Mouse (Mus musculus) MEL (cell line): ENCODE data around the gene Hcfc2. TPM values are rescaled to one million over a fixed set of nuclear protein-coding genes. Genes with fewer than 3 reads are reported as not detected.

Source experiments
- DNase-seq: peaks from one replicate; pipeline ENCODE4 v3.0.0; 2011; ENCODE audit warnings: low read depth, low spot score
- H3K27ac ChIP-seq: 2 replicates; pipeline ENCODE4 v1.5.1; 2012; ENCODE audit warnings: low read depth, mild to moderate bottlenecking, control low read depth, low read length, moderate library complexity; ENCODE audit not compliant: control insufficient read depth
- H3K27me3 ChIP-seq, 2 experiments: fragments of 150-350 bp in 1 of 2; sonication (generic) in 1 of 2; 2 replicates each; pipeline ENCODE4 v1.6.1; 2012; ENCODE audit warnings: low read length in 2 of 2, mild to moderate bottlenecking in 2 of 2, improper control_type of control experiment in 1 of 2, moderate library complexity in 1 of 2; ENCODE audit not compliant: insufficient read depth in 2 of 2, control insufficient read depth in 1 of 2
- H3K36me3 ChIP-seq, 2 experiments: 2 replicates each; pipeline ENCODE4 v1.6.1; 2012 to 2014; ENCODE audit warnings: low read length in 2 of 2, improper control_type of control experiment in 1 of 2, inconsistent platforms in 1 of 2, mild to moderate bottlenecking in 1 of 2; ENCODE audit not compliant: insufficient read depth in 2 of 2, control insufficient read depth in 1 of 2
- H3K4me1 ChIP-seq, 2 experiments: fragments of 150-350 bp in 1 of 2; sonication (generic) in 1 of 2; 2 replicates each; pipeline ENCODE4 v1.6.1; 2012; ENCODE audit warnings: low read length in 2 of 2, improper control_type of control experiment in 1 of 2, mild to moderate bottlenecking in 1 of 2; ENCODE audit not compliant: insufficient read depth in 2 of 2, control insufficient read depth in 1 of 2
- H3K4me3 ChIP-seq, 2 experiments: fragments of 150-350 bp in 1 of 2; sonication (generic) in 1 of 2; 2 replicates each; pipeline ENCODE4 v1.5.1; 2012; ENCODE audit warnings: low read depth in 2 of 2, low read length in 2 of 2, mild to moderate bottlenecking in 2 of 2, moderate library complexity in 2 of 2, control low read depth in 1 of 2, improper control_type of control experiment in 1 of 2; ENCODE audit not compliant: control insufficient read depth in 1 of 2, insufficient read depth in 1 of 2
- H3K79me2 ChIP-seq: 2 replicates; pipeline ENCODE4 v1.6.1; 2012; ENCODE audit warnings: mild to moderate bottlenecking, low read length, moderate library complexity; ENCODE audit not compliant: control insufficient read depth, poor library complexity, insufficient read depth
- H3K9ac ChIP-seq: 2 replicates; pipeline ENCODE4 v1.6.1; 2012; ENCODE audit warnings: low read depth, mild to moderate bottlenecking, control low read depth, low read length, moderate library complexity; ENCODE audit not compliant: control insufficient read depth, poor library complexity, severe bottlenecking
- H3K9me3 ChIP-seq: fragments of 150-350 bp; sonication (generic); replicated peaks from 2 replicates; pipeline ENCODE4 v1.6.1; 2012; ENCODE audit warnings: mild to moderate bottlenecking, low read length, improper control_type of control experiment, moderate library complexity; ENCODE audit not compliant: insufficient read depth
- BHLHE40 ChIP-seq: IDR thresholded peaks from 2 replicates; pipeline ENCODE4 v1.6.1; 2012; ENCODE audit warnings: low read depth, mild to moderate bottlenecking, inconsistent platforms, low read length, improper control_type of control experiment, borderline replicate concordance
- CHD1 ChIP-seq: IDR thresholded peaks from 2 replicates; pipeline ENCODE4 v1.6.1; 2012; ENCODE audit warnings: low read depth, mild to moderate bottlenecking, inconsistent platforms, low read length, improper control_type of control experiment
- E2F4 ChIP-seq: IDR thresholded peaks from 2 replicates; pipeline ENCODE4 v1.6.1; 2011; ENCODE audit warnings: low read depth, low read length, improper control_type of control experiment, borderline replicate concordance
- ELF1 ChIP-seq: IDR thresholded peaks from 2 replicates; pipeline ENCODE4 v1.6.1; 2014; ENCODE audit warnings: low read depth, mild to moderate bottlenecking, inconsistent platforms, low read length, improper control_type of control experiment, moderate library complexity
- EP300 ChIP-seq, 2 experiments: IDR thresholded peaks; 2 replicates each; pipeline ENCODE4 v1.6.1; 2011; ENCODE audit warnings: improper control_type of control experiment in 2 of 2, low read length in 2 of 2, low read depth in 1 of 2, mild to moderate bottlenecking in 1 of 2
- GATA1 ChIP-seq: IDR thresholded peaks from 2 replicates; pipeline ENCODE4 v1.6.1; 2011; ENCODE audit warnings: low read depth, low read length, improper control_type of control experiment
- HCFC1 ChIP-seq: IDR thresholded peaks from 2 replicates; pipeline ENCODE4 v1.6.1; 2012; ENCODE audit warnings: low read depth, mild to moderate bottlenecking, inconsistent platforms, low read length, improper control_type of control experiment, moderate library complexity
- JUND ChIP-seq: IDR thresholded peaks from 2 replicates; pipeline ENCODE4 v1.6.1; 2011; ENCODE audit warnings: low read depth, mild to moderate bottlenecking, improper control_type of control experiment, low read length
- KAT2A ChIP-seq: conservative IDR thresholded peaks from 2 replicates; pipeline ENCODE4 v1.6.1; 2012; ENCODE audit warnings: low read depth, low read length, improper control_type of control experiment, inconsistent platforms
- MAFK ChIP-seq: IDR thresholded peaks from 2 replicates; pipeline ENCODE4 v1.6.1; 2011; ENCODE audit warnings: low read depth, mild to moderate bottlenecking, low read length, improper control_type of control experiment, borderline replicate concordance
- MAX ChIP-seq: IDR thresholded peaks from 2 replicates; pipeline ENCODE4 v1.6.1; 2011; ENCODE audit warnings: low read length, improper control_type of control experiment
- MAZ ChIP-seq: IDR thresholded peaks from 2 replicates; pipeline ENCODE4 v1.6.1; 2012; ENCODE audit warnings: low read depth, mild to moderate bottlenecking, inconsistent platforms, low read length, improper control_type of control experiment
- MEF2A ChIP-seq: IDR thresholded peaks from 2 replicates; pipeline ENCODE4 v1.6.1; 2014; ENCODE audit warnings: low read depth, mild to moderate bottlenecking, inconsistent platforms, low read length, improper control_type of control experiment; ENCODE audit not compliant: poor library complexity, insufficient replicate concordance, severe bottlenecking; ENCODE audit errors: extremely low read depth
- MXI1 ChIP-seq: IDR thresholded peaks from 2 replicates; pipeline ENCODE4 v1.6.1; 2011; ENCODE audit warnings: mild to moderate bottlenecking, low read depth, low read length, improper control_type of control experiment
- MYC ChIP-seq: IDR thresholded peaks from 2 replicates; pipeline ENCODE4 v1.6.1; 2011; ENCODE audit warnings: low read depth, mild to moderate bottlenecking, low read length, improper control_type of control experiment, moderate library complexity
- NELFE ChIP-seq: IDR thresholded peaks from 2 replicates; pipeline ENCODE4 v1.6.1; 2011; ENCODE audit warnings: low read depth, low read length, improper control_type of control experiment
- NRF1 ChIP-seq: IDR thresholded peaks from 2 replicates; pipeline ENCODE4 v1.6.1; 2014; ENCODE audit warnings: low read depth, mild to moderate bottlenecking, inconsistent platforms, low read length, improper control_type of control experiment, moderate library complexity; ENCODE audit not compliant: poor library complexity, insufficient read depth, severe bottlenecking
- POLR2AphosphoS5 ChIP-seq: IDR thresholded peaks from 2 replicates; pipeline ENCODE4 v1.6.1; 2012; ENCODE audit warnings: low read depth, borderline replicate concordance, mild to moderate bottlenecking, inconsistent platforms, low read length, moderate library complexity, mixed read lengths
- RCOR1 ChIP-seq: IDR thresholded peaks from 2 replicates; pipeline ENCODE4 v1.6.1; 2012; ENCODE audit warnings: low read depth, mild to moderate bottlenecking, inconsistent platforms, low read length, improper control_type of control experiment
- SIN3A ChIP-seq: IDR thresholded peaks from 2 replicates; pipeline ENCODE4 v1.6.1; 2012; ENCODE audit warnings: low read length, improper control_type of control experiment, inconsistent platforms
- SMC3 ChIP-seq: IDR thresholded peaks from 2 replicates; pipeline ENCODE4 v1.6.1; 2011; ENCODE audit warnings: low read depth, low read length, improper control_type of control experiment
- TAL1 ChIP-seq: IDR thresholded peaks from 2 replicates; pipeline ENCODE4 v1.6.1; 2012; ENCODE audit warnings: mild to moderate bottlenecking, inconsistent platforms, low read length, moderate library complexity, mixed read lengths
- TCF12 ChIP-seq: IDR thresholded peaks from 2 replicates; pipeline ENCODE4 v1.6.1; 2014; ENCODE audit warnings: low read depth, mild to moderate bottlenecking, inconsistent platforms, low read length, improper control_type of control experiment, moderate library complexity
- USF1 ChIP-seq: IDR thresholded peaks from 2 replicates; pipeline ENCODE4 v1.6.1; 2014; ENCODE audit warnings: low read depth, mild to moderate bottlenecking, inconsistent platforms, low read length, improper control_type of control experiment, moderate library complexity
- ZKSCAN1 ChIP-seq: IDR thresholded peaks from 2 replicates; pipeline ENCODE4 v1.6.1; 2012; ENCODE audit warnings: low read depth, mild to moderate bottlenecking, inconsistent platforms, low read length, improper control_type of control experiment, moderate library complexity
- ZMIZ1 ChIP-seq: IDR thresholded peaks from 2 replicates; pipeline ENCODE4 v1.6.1; 2012; ENCODE audit warnings: low read depth, mild to moderate bottlenecking, inconsistent platforms, low read length, improper control_type of control experiment, moderate library complexity
- ZNF384 ChIP-seq: IDR thresholded peaks from 2 replicates; pipeline ENCODE4 v1.6.1; 2012; ENCODE audit warnings: low read depth, mild to moderate bottlenecking, inconsistent platforms, low read length, improper control_type of control experiment
- polyA plus RNA-seq, 2 experiments: library from polyadenylated mRNA; stranded (reverse) in 1 of 2; unstranded in 1 of 2; fragments of >175 nt in 1 of 2; fragments of >200 nt in 1 of 2; gene quantifications; 2 replicates each; pipeline versions ENCODE4 v1.2.1 to v1.2.4; 2012; ENCODE audit warnings: low replicate concordance in 2 of 2, low read depth in 1 of 2; ENCODE audit not compliant: insufficient read length in 2 of 2, insufficient read depth in 1 of 2, missing spikeins in 1 of 2
- total RNA-seq: library from RNA; depleted of rRNA; stranded (reverse); fragments of 300-350 nt; gene quantifications from 2 replicates; pipeline ENCODE4 v1.2.3, GENCODE M21; 2012

Hcfc2 gene
- total and polyA plus RNA-seq, 3 experiments, result 20.9 to 21.0 TPM; not detected in 1

DNA sequence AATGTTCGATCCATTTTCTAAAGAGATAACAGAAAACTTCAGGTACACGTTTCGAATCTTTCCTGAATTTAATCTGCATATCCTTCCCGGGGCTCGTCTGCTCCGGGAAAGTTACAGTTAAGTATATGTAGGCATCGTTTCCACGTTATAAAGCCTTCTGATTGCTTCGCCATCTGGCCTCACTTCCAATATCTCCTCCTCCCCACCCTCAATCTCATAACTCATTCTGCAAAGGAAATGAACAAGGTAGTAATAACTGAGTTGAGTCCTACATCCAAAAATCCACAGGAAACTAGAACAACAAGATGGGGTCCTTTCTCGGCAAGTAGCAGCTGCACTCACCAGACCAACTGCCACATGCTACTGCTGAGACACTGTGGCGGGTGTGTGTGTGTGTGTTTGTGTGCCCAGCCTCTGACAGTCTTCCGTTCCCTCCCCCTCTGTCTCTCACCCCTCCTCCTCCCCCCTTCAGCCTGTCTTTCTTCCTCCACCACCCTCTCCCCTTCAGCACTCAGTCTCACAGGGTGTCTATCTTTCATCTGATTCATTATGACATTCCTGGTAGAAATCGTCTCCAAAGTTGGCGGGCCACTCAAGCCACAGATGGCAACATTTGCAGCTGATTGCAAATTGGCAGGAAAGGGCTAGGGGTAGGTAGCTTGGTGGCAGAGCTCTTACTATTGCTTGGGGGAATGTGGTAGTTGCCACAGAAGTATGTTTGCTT, 33.5 kb upstream of the Hcfc2 start:
- H3K27me3 ChIP-seq, result no peaks in the 10 kb centered on the region; a peak in 1 of 4 replicates
- no peak overlapping the region for H3K27ac ChIP-seq
- H3K79me2 ChIP-seq, result no peaks in the 10 kb centered on the region; the same call in 1 of the 2 replicates
- no peaks in the 10 kb centered on the region for H3K9me3 ChIP-seq
- DNase-seq, result no peak
- H3K9ac ChIP-seq, result no peak overlapping the region
- H3K4me3 ChIP-seq, result no peak overlapping the region
- H3K36me3 ChIP-seq, result no peaks in the 10 kb centered on the region
- TF ChIP-seq ZKSCAN1, result no peak
- TF ChIP-seq GATA1, result no peak
- TF ChIP-seq CHD1, result no peak
- TF ChIP-seq MAX, result no peak
- no peak for TF ChIP-seq JUND
- no peak for TF ChIP-seq TCF12
- TF ChIP-seq EP300 (IDR thresholded peaks at IDR 0.05; ENCODE audit: low read depth in 1 of 2, low read length in 2 of 2), result no peak
- TF ChIP-seq BHLHE40, result no peak
- no peak for TF ChIP-seq SMC3
- no peak for TF ChIP-seq ELF1
- no peak for TF ChIP-seq ZNF384
- TF ChIP-seq NRF1, result no peak
- no peak for TF ChIP-seq KAT2A
- no peak for TF ChIP-seq ZMIZ1
- no peak for TF ChIP-seq MEF2A
- no peak for TF ChIP-seq RCOR1
- H3K4me1 ChIP-seq, result 0 out of 4 replicates have a peak, but pooled peaks cover 0 to 2% of the 10 kb centered on the region in 2 experiments

DNA sequence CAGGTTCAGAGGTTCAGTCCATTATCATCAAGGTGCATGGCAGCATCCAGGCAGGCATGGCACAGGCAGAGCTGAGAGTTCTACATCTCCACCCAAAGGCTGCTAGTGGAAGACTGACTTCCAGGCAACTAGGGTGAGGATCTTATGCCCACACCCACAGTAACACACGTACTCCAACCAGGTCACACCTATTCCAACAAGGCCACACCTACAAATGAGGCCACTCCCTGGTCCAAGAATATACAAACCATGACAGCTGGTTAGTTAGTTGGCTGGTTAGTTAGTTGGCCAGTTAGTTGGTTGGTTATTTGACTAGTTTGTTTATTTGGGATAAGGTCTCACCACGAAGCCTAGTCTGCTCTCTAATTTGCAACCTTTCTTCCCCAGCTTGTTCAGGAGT, 32.7 kb upstream of the Hcfc2 start:
- H3K9me3 ChIP-seq, result no peaks in the 10 kb centered on the region
- DNase-seq, result no peak
- H3K27me3 ChIP-seq, result no peaks in the 10 kb centered on the region; a peak in 1 of 4 replicates
- no peaks in the 10 kb centered on the region; the same call in 1 of the 2 replicates for H3K79me2 ChIP-seq
- no peak overlapping the region for H3K9ac ChIP-seq
- no peak for TF ChIP-seq MEF2A
- no peak for TF ChIP-seq MYC
- TF ChIP-seq ZMIZ1, result no peak
- no peak for TF ChIP-seq GATA1
- no peak for TF ChIP-seq MAX
- no peak for TF ChIP-seq TAL1
- TF ChIP-seq E2F4, result no peak
- TF ChIP-seq EP300 (IDR thresholded peaks at IDR 0.05; ENCODE audit: low read depth in 1 of 2, low read length in 2 of 2), result no peak
- no peak for TF ChIP-seq POLR2AphosphoS5
- TF ChIP-seq MAZ, result no peak
- TF ChIP-seq MXI1, result no peak
- TF ChIP-seq SMC3, result no peak
- TF ChIP-seq NELFE, result no peak
- no peak for TF ChIP-seq BHLHE40
- TF ChIP-seq SIN3A, result no peak
- TF ChIP-seq HCFC1, result no peak
- no peak for TF ChIP-seq JUND
- no peak for TF ChIP-seq MAFK
- TF ChIP-seq USF1, result no peak
- H3K27ac ChIP-seq, result no peak overlapping the region
- H3K36me3 ChIP-seq, result no peaks in the 10 kb centered on the region
- H3K4me1 ChIP-seq, result 0 out of 4 replicates have a peak, but pooled peaks cover 0 to 2% of the 10 kb centered on the region in 2 experiments
- H3K4me3 ChIP-seq, result no peak overlapping the region
